Mouse (Mus musculus): ENCODE data around the gene Sox5.

DNA sequence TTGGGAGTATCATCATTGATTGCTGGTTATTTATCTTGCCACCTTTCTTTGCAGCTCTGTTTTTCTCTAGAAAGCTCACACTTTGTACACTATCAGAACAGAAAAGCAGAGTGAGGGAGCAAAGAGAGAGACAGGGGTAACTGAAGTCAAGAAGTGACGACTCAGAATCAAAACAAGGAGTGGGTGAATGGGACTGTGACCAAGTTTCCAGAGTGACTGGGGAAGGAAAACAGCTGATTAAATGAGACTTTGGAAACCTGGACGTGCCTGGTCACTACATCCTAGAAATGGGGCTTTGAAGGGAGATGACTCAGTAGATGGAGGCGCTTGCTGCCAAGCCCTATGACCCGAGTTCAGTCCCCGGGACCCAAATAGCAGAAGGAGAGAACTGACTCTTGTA, 483.9 kb downstream of the Sox5 start:
- TF ChIP-seq NELFE (IDR thresholded peaks at IDR 0.05; ENCODE audit: low read depth, low read length), result no peak
- TF ChIP-seq MXI1 (IDR thresholded peaks at IDR 0.05; ENCODE audit: low read depth, low read length), result no peak

All from CH12.LX (cell line).